Mouse (Mus musculus) heart, embryonic 13.5 days (tissue): ENCODE measurements around the gene Gm4565. TPM values are rescaled to one million over a fixed set of nuclear protein-coding genes. Genes with fewer than 3 reads are reported as not detected.
"Not testable (repeated sequence)": the region's sequence is repeated elsewhere in the genome, so short reads cannot be mapped to it uniquely, and the experiment has no call there.

ENCODE experiments used
- ATAC-seq: fragments of 200-750 bp; cut with Nextera tagmentation; 2 replicates; pipeline ENCODE4 v1.8.0; 2017; ENCODE audit warnings: moderate TSS enrichment; ENCODE audit not compliant: insufficient number of reproducible peaks, low FRiP score, low TSS enrichment; ENCODE audit errors: extremely low read depth
- H3K27ac ChIP-seq: fragments of 300-500 bp; sonication (generic); replicated peaks from 2 replicates; pipeline ENCODE4 v1.5.1; 2015; ENCODE audit warnings: moderate library complexity, mild to moderate bottlenecking, inconsistent platforms
- H3K27me3 ChIP-seq: fragments of 300-500 bp; sonication (generic); replicated peaks from 2 replicates; pipeline ENCODE4 v1.6.1; 2015; ENCODE audit warnings: mild to moderate bottlenecking, inconsistent platforms
- H3K36me3 ChIP-seq: fragments of 300-500 bp; sonication (generic); 2 replicates; pipeline ENCODE4 v1.6.1; 2015; ENCODE audit warnings: mild to moderate bottlenecking, inconsistent platforms
- H3K4me1 ChIP-seq: fragments of 300-500 bp; sonication (generic); 2 replicates; pipeline ENCODE4 v1.6.1; 2015; ENCODE audit warnings: inconsistent platforms
- H3K4me2 ChIP-seq: fragments of 300-500 bp; sonication (generic); 2 replicates; pipeline ENCODE4 v1.6.1; 2015; ENCODE audit warnings: inconsistent platforms, mild to moderate bottlenecking, moderate library complexity
- H3K4me3 ChIP-seq: fragments of 300-500 bp; sonication (generic); 2 replicates; pipeline ENCODE4 v1.5.1; 2015; ENCODE audit warnings: moderate library complexity, mild to moderate bottlenecking, inconsistent platforms
- H3K9ac ChIP-seq: fragments of 300-500 bp; sonication (generic); 2 replicates; pipeline ENCODE4 v1.6.1; 2015; ENCODE audit warnings: inconsistent platforms, mild to moderate bottlenecking, moderate library complexity
- H3K9me3 ChIP-seq: fragments of 300-500 bp; sonication (generic); 2 replicates; pipeline ENCODE4 v1.6.1; 2016; ENCODE audit warnings: inconsistent platforms
- WGBS: fragments of 180-500 bp; shearing (Covaris S2); methylation state at CpG from one replicate; pipeline ENCODE4 v1.1.7; 2015; ENCODE audit warnings: mixed read lengths; 5-methylcytosine and 5-hydroxymethylcytosine counted together
- polyA plus RNA-seq: library from polyadenylated mRNA; unstranded; fragments of >200 nt; fragmentation: Nextera tagmentation; extraction: Ambion mirVana; gene quantifications from 2 replicates; pipeline ENCODE4 v1.2.1, GENCODE M21; 2015

Gm4565 gene
- polyA plus RNA-seq: not detected in 2 replicates

DNA sequence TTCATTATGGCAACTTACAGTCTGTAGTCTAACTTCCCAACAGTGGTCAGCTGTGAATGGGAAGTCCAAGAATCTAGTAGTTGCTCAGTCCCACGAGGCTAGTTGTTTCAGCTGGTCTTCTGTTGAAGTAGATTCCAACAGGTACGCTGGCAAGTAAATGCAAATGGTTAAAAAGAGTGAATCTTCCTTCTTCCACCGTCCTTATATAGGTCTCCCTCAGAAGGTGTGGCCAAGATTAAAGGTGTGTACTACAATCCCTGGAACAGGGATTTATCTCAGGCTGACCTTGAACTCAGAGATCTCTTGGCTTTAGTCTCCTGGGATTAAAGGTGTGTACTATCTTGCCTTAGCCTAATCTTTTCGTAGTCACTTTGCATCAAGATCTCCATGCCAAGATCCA, at the start of gene Gm4565:
Gm4565 (minus strand) TSS at position 101 of the 400 bp plus-strand sequence.
- WGBS: 59% methylated on average over 2 of the region's 4 CpGs
- not testable (repeated sequence) for H3K9ac ChIP-seq, H3K27ac ChIP-seq, H3K9me3 ChIP-seq, ATAC-seq, H3K4me3 ChIP-seq, H3K27me3 ChIP-seq, H3K36me3 ChIP-seq, H3K4me1 ChIP-seq, H3K4me2 ChIP-seq

DNA sequence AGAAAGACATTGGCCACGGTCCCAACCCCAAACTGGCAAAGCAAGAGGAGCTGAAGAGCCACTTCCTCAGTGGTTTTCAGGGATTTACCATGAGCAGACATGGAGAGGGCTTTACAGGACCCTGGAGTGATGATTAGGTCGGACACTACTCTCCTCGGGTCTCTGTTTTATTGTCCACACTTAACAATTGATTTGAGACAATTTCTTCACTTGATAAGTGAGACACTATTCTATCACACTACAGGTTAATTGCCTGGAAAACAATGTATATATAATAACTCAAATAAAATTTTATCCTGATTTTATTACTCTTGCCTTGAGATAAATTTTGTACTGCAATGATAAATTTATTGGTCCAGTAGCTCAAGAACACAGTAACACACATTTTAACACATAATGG, 22.7 kb downstream of the Gm4565 start, which contains the start of gene Gm4201:
Gm4201 (minus strand) TSS at position 101 of the 400 bp plus-strand sequence.
- WGBS: no CpG with 5 or more reads among the region's 3 CpGs
- ATAC-seq, H3K27me3 ChIP-seq, H3K4me2 ChIP-seq, H3K4me1 ChIP-seq, H3K9me3 ChIP-seq, H3K36me3 ChIP-seq, H3K27ac ChIP-seq, H3K4me3 ChIP-seq, H3K9ac ChIP-seq: not testable (repeated sequence)

DNA sequence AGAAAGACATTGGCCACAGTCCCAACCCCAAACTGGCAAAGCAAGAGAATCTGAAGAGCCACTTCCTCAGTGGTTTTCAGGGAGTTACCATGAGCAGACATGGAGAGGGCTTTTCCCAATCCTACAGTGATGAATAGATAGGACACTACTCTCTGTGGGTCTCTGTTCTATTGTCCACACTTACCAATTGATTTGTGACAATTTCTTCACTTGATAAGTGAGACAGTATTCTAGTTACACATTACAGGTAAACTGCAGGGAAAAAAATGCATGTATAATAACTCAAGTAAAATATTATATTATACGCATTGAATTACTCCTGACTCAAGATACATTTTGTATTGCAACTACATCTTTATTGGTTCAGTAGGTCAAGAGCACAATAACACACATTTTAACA, 53.1 kb downstream of the Gm4565 start, which contains the start of gene Gm8677:
Gm8677 (minus strand) TSS at position 101 of the 400 bp plus-strand sequence.
- not testable (repeated sequence) for H3K4me2 ChIP-seq, H3K9ac ChIP-seq, H3K4me1 ChIP-seq, H3K27ac ChIP-seq, H3K27me3 ChIP-seq, ATAC-seq, H3K36me3 ChIP-seq, H3K9me3 ChIP-seq, H3K4me3 ChIP-seq
- no CpG with 5 or more reads among the region's 1 CpGs for WGBS

Other genes starting within 250 kb of the Gm4565 start
- gene Gm8660, start 217.1 kb downstream of the Gm4565 start, polyA plus RNA-seq: not detected in 2 replicates
- not detected in 2 replicates for gene Vmn1r148, start 174.5 kb downstream of the Gm4565 start, polyA plus RNA-seq
- not detected in 2 replicates for gene Vmn1r149, start 149.9 kb downstream of the Gm4565 start, polyA plus RNA-seq
- not detected in 2 replicates for gene Gm10665, start 124.1 kb downstream of the Gm4565 start, polyA plus RNA-seq
- not detected in 2 replicates for gene Vmn1r151, start 88.4 kb downstream of the Gm4565 start, polyA plus RNA-seq
- gene Vmn1r152, start 65.2 kb downstream of the Gm4565 start, polyA plus RNA-seq: not detected in 2 replicates
- not detected in 2 replicates for gene Gm8677, start 53.2 kb downstream of the Gm4565 start, polyA plus RNA-seq
- not detected in 2 replicates for gene Gm4201, start 22.8 kb downstream of the Gm4565 start, polyA plus RNA-seq
- not detected in 2 replicates for gene Vmn1r155, start 69.9 kb upstream of the Gm4565 start, polyA plus RNA-seq
- gene Gm8693, start 104.2 kb upstream of the Gm4565 start, polyA plus RNA-seq: not detected in 2 replicates
- gene Gm4567, start 131.6 kb upstream of the Gm4565 start, polyA plus RNA-seq: not detected in 2 replicates
- not detected in 2 replicates for gene Vmn1r157, start 173.6 kb upstream of the Gm4565 start, polyA plus RNA-seq
- gene Vmn1r158, start 202.7 kb upstream of the Gm4565 start, polyA plus RNA-seq: not detected in 2 replicates